Mouse (Mus musculus) layer of hippocampus, postnatal 36 days (tissue): ENCODE data around the gene Vmn2r59. TPM values are rescaled to one million over a fixed set of nuclear protein-coding genes. Genes with fewer than 3 reads are reported as not detected.
"Not testable (repeated sequence)": the region's sequence is repeated elsewhere in the genome, so short reads cannot be mapped to it uniquely, and the experiment has no call there.

Source experiments
- DNase-seq, 2 experiments: peaks; one replicate each; pipeline ENCODE4 v3.0.0; 2022
- total RNA-seq, 2 experiments: library from RNA; stranded (reverse); gene quantifications; 2 replicates each; pipeline ENCODE4 v1.2.3; 2021

Gene Vmn2r59
- total RNA-seq = not detected

GRCm38 (mm10) chr7:42058923-42059322 is at the start of gene Vmn2r59:
TSS of gene Vmn2r59 (minus strand) at chr7:42059023.
- DNase-seq = no peak

GRCm38 (mm10) chr7:42107470-42107869 is 48.6 kb upstream of the Vmn2r59 start, which contains the start of gene Vmn2r60:
TSS of gene Vmn2r60 (plus strand) at chr7:42107770.
- DNase-seq = no peak

- DNase-seq = not testable (repeated sequence)
Measured at GRCm38 (mm10) chr7:42107061-42107460, 48.2 kb upstream of the Vmn2r59 start.

Other genes starting within 250 kb of the Vmn2r59 start
- gene Vmn2r58, start 186.3 kb downstream of the Vmn2r59 start, total RNA-seq = not detected
- under 1 TPM; 0.05 to 0.15 TPM for gene Vmn2r60, start 48.7 kb upstream of the Vmn2r59 start, total RNA-seq
- gene Vmn2r61, start 201.0 kb upstream of the Vmn2r59 start, total RNA-seq = not detected